Mouse (Mus musculus) gastrocnemius, postnatal 14 days (tissue): ENCODE data around the gene Nts. TPM values are rescaled to one million over a fixed set of nuclear protein-coding genes. Genes with fewer than 3 reads are reported as not detected.
A peak's percentile ranks its signal among the peaks of the same experiment; 100 is the strongest.
"Not testable (repeated sequence)": the region's sequence is repeated elsewhere in the genome, so short reads cannot be mapped to it uniquely, and the experiment has no call there.

ENCODE experiments used
- DNase-seq: peaks from one replicate; pipeline ENCODE4 v3.0.0; 2021; ENCODE audit warnings: mixed read lengths
- intact Hi-C: fragments of 180-260 bp; cut with DNase I; formaldehyde crosslinking; loops from one replicate; pipeline ENCODE4 v1.15.1; 2025; ENCODE audit warnings: low total_unique reads
- long read RNA-seq, 2 experiments: library from polyadenylated mRNA; stranded (forward); transcript quantifications; one replicate each; pipeline ENCODE4 v2.0.0; 2021
- total RNA-seq, 2 experiments: library from RNA; stranded (reverse); gene quantifications; 2 replicates each; pipeline ENCODE4 v1.2.3; 2021

The Nts gene
- under 1 TPM in 1 of 2 experiments, not detected in 1; 0.39 TPM for total RNA-seq
- long read RNA-seq, experiment 1 = 0 reads
- long read RNA-seq, experiment 2 = 0 reads

GRCm38 (mm10) chr10:102490386-102490785, at the start of gene Nts:
Gene Nts, minus strand, starts transcription at chr10:102490486.
- intact Hi-C loops = loop anchor here (10.0 kb wide), 2 partner anchors 244 to 334 kb away; no protein-coding TSS in a partner anchor

GRCm38 (mm10) chr10:102527901-102528300, 37.6 kb upstream of the Nts start:
- intact Hi-C loops = no loop called here
- no peak for DNase-seq

More at GRCm38 (mm10) chr10:102490386-102490785, at the start of gene Nts:
- DNase-seq = no peak

GRCm38 (mm10) chr10:102514159-102514558, 23.9 kb upstream of the Nts start:
- no peak for DNase-seq
- intact Hi-C loops = no loop called here

GRCm38 (mm10) chr10:102511807-102512461, 21.6 kb upstream of the Nts start, which contains the start of gene Rassf9:
Gene Rassf9, plus strand, starts transcription at chr10:102512222.
- intact Hi-C loops = no loop called here
- DNase-seq = no peak

- intact Hi-C loops = no loop called here
- DNase-seq = no peak
Observed at GRCm38 (mm10) chr10:102511461-102511806, 21.1 kb upstream of the Nts start.

- DNase-seq = no peak
- intact Hi-C loops = no loop called here
Observed at GRCm38 (mm10) chr10:102507386-102507785, 17.1 kb upstream of the Nts start.

- intact Hi-C loops = loop anchor here (10.0 kb wide), 2 partner anchors 236 to 326 kb away; no protein-coding TSS in a partner anchor
- DNase-seq = no peak
Observed at GRCm38 (mm10) chr10:102498754-102499153, 8.5 kb upstream of the Nts start.

- intact Hi-C loops = loop anchor here (10.0 kb wide), 2 partner anchors 243 to 333 kb away; no protein-coding TSS in a partner anchor
- DNase-seq = peak; percentile 14
Observed at GRCm38 (mm10) chr10:102491792-102492191, 1.5 kb upstream of the Nts start.

GRCm38 (mm10) chr10:102469412-102469811, 20.9 kb downstream of the Nts start:
- no peak for DNase-seq

GRCm38 (mm10) chr10:102451756-102452155, 38.5 kb downstream of the Nts start:
- intact Hi-C loops = no loop called here
- DNase-seq = peak; percentile 4

More at GRCm38 (mm10) chr10:102469412-102469811, 20.9 kb downstream of the Nts start:
- intact Hi-C loops = no loop called here

- intact Hi-C loops = no loop called here
- DNase-seq = peak; percentile 6
Observed at GRCm38 (mm10) chr10:102449449-102449848, 40.8 kb downstream of the Nts start.

GRCm38 (mm10) chr10:102444912-102445556, 45.3 kb downstream of the Nts start:
- intact Hi-C loops = no loop called here
- DNase-seq = no peak

GRCm38 (mm10) chr10:102435467-102435866, 54.8 kb downstream of the Nts start:
- DNase-seq, intact Hi-C loops: not testable (repeated sequence)

GRCm38 (mm10) chr10:102435048-102435447, 55.2 kb downstream of the Nts start:
- DNase-seq, intact Hi-C loops: not testable (repeated sequence)

Other genes starting within 250 kb of the Nts start
- gene Rassf9, start 21.7 kb upstream of the Nts start, total RNA-seq = 1 to 10 TPM; 2.0 to 2.3 TPM